Mouse (Mus musculus): ENCODE results near the gene Gna15.

DNA sequence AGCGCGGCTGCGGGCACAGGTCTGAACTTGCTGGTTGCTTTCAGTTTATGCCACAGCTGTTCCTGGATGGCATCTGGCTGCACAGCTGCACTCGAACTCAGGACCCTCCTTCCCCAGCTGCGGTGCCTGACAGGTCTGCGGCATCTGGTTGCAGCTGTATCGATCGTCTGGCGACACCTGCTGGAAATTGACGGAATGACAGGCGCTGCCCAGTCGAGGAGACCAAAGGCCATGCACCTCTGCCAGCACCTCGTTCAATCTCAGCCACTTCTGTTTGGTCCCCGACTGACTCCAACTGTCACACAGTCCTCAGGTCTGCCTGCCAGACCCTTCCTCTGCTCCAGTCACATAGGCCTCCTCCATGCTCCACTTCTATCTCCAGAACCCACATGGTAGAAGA is 2.8 kb upstream of the Gna15 start:
- no peak for TF ChIP-seq POLR2A (IDR thresholded peaks at IDR 0.05; ENCODE audit: borderline replicate concordance, insufficient read depth, low read length)
- TF ChIP-seq CTCF (IDR thresholded peaks at IDR 0.05; ENCODE audit: borderline replicate concordance, insufficient read depth, low read depth, low read length), result peak; percentile 93

Measured in cerebellum, adult 2 months (tissue).